Mouse (Mus musculus): ENCODE data around the gene Cd300ld2. TPM values are rescaled to one million over a fixed set of nuclear protein-coding genes. Genes with fewer than 3 reads are reported as not detected.

Cd300ld2 gene
- not detected for polyA plus RNA-seq (2014; fragmentation: Illumina TruSeq; extraction: RNeasy Lipid Tissue Mini Kit (QIAGEN cat#74804); ENCODE audit: low read depth, low replicate concordance)

GRCm38 (mm10) chr11:115016093-115016492 is at the start of gene Cd300ld2:
TSS of gene Cd300ld2 (minus strand) at chr11:115016193.

GRCm38 (mm10) chr11:115062077-115062476 is 46.1 kb upstream of the Cd300ld2 start, which contains the start of gene Cd300e:
TSS of gene Cd300e (minus strand) at chr11:115062177.

DNA sequence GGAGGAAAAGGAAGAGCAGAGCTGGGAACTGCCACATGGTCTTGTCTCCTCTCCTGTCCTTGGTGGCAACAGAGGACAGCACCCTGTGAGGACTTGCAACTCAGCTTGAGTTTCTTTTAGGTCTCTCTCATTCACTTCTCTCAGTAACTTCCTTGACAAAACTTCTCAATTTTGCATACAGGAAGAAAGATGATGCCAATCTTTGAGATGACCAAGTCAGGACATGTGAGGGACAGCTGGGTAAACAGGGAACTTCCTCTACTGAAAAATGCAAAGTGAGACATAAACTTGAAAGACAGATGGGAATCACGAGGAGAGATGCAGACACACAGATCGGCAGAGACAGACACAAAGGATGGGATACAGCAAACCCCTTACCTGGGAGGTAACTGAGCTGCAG is 32.3 kb upstream of the Cd300ld2 start, which contains the start of gene Cd300ld3:
TSS of gene Cd300ld3 (minus strand) at position 151 of the 400 bp plus-strand sequence.

DNA sequence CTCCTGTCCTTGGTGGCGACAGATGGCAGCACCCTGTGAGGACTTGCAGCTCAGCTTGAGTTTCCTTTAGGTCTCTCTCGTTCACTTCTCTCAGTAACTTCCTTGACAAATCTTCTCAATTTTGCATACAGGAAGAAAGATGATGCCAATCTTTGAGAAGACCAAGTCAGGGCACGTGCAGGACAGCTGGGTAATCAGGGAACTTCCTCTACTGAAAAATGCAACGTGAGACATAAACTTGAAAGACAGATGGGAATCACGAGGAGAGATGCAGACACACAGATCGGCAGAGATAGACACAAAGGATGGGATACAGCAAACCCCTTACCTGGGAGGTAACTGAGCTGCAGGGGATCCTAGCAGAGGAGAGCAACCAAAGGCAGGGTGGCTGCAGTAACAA is 21.7 kb upstream of the Cd300ld2 start, which contains the start of gene Cd300ld5:
TSS of gene Cd300ld5 (minus strand) at position 101 of the 400 bp plus-strand sequence.

GRCm38 (mm10) chr11:115026912-115027311 is 10.9 kb upstream of the Cd300ld2 start, which contains the start of gene Cd300ld4:
TSS of gene Cd300ld4 (minus strand) at chr11:115027012.

DNA sequence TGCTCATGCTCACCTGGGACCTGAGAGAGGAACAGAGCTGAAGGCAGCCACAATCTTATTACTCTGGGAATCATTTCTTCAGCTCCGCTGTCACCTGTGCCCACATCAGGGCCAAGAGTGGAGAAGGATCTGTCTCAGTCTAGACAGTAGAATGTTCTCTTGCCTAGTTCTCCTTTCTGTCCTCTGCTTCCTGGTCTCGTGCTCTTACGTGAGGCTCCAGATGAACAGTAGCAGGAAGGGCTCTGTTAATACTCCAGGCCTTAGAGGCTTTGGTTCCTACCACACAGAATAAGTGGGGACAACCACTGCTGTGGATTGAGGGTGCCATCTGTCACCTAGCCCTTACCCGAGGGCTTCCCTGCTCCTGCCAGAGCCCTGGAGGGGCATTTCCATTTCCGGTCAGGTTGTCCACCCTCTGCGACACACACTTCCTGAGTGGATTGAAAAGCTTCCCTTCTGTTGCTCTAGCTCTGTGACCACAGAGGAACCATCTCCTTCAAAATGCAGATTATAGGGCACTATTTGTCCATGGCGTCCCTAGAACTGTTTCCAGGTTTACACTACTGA is 14.4 kb downstream of the Cd300ld2 start, which contains the start of gene Cd300c2:
TSS of gene Cd300c2 (minus strand) at position 407 of the 567 bp plus-strand sequence.

DNA sequence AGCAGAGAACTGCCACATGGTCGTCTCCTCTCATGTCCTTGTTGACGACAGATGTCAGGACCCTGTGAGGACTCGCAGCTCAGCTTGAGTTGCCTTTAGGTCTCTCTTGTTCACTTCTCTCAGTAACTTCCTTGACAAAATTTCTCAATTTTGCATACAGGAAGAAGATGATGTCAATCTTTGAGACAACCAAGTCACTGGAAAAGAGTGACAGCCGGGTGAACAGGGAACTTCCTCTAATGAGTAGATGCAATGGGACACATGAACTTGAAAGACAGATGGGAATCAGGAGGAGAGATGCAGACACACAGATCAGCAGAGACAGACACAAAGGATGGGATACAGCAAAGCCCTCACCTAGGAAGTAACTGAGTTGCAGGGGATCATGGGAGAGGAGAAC is 26.2 kb downstream of the Cd300ld2 start, which contains the start of gene Cd300ld:
TSS of gene Cd300ld (minus strand) at position 130 of the 400 bp plus-strand sequence.

DNA sequence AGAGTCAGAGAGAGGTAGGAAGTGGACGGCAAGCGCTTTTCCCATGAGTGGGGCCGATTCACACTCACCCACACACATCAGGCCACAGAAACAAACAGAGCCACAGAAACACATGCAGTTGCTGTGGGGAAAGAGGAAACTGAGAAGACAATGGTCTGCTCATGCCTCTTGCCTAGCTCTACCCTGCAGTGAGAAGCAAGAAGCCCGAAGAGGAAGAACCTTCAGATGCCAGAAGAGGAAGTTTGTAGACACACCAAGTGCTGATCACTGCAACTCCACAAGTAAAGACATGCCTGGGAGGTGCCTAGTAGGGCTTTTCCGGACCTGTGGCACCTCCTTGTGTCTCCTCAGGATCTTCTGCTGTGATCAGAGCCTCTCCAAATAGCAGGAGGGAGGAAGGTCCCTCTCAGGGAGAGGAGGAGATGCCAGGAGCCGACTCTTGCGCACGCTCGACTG is 47.2 kb downstream of the Cd300ld2 start, which contains the start of gene Cd300c:
TSS of gene Cd300c (minus strand) at position 406 of the 456 bp plus-strand sequence.

Other genes with a start within 250 kb of the Cd300ld2 start
- not detected for gene Btbd17, start 220.2 kb downstream of the Cd300ld2 start, polyA plus RNA-seq (2014; fragmentation: Illumina TruSeq; extraction: RNeasy Lipid Tissue Mini Kit (QIAGEN cat#74804); ENCODE audit: low read depth, low replicate concordance)
- not detected for gene Gpr142, start 217.3 kb downstream of the Cd300ld2 start, polyA plus RNA-seq (2014; fragmentation: Illumina TruSeq; extraction: RNeasy Lipid Tissue Mini Kit (QIAGEN cat#74804); ENCODE audit: low read depth, low replicate concordance)
- 10.1 TPM for gene Gprc5c, start 165.0 kb downstream of the Cd300ld2 start, polyA plus RNA-seq (2014; fragmentation: Illumina TruSeq; extraction: RNeasy Lipid Tissue Mini Kit (QIAGEN cat#74804); ENCODE audit: low read depth, low replicate concordance)
- gene Cd300a, start 126.2 kb downstream of the Cd300ld2 start, polyA plus RNA-seq (2014; fragmentation: Illumina TruSeq; extraction: RNeasy Lipid Tissue Mini Kit (QIAGEN cat#74804); ENCODE audit: low read depth, low replicate concordance): 1.8 TPM
- 0.42 TPM for gene Cd300lb, start 81.8 kb downstream of the Cd300ld2 start, polyA plus RNA-seq (2014; fragmentation: Illumina TruSeq; extraction: RNeasy Lipid Tissue Mini Kit (QIAGEN cat#74804); ENCODE audit: low read depth, low replicate concordance)
- not detected for gene Cd300c, start 47.0 kb downstream of the Cd300ld2 start, polyA plus RNA-seq (2014; fragmentation: Illumina TruSeq; extraction: RNeasy Lipid Tissue Mini Kit (QIAGEN cat#74804); ENCODE audit: low read depth, low replicate concordance)
- gene Cd300ld, start 26.3 kb downstream of the Cd300ld2 start, polyA plus RNA-seq (2014; fragmentation: Illumina TruSeq; extraction: RNeasy Lipid Tissue Mini Kit (QIAGEN cat#74804); ENCODE audit: low read depth, low replicate concordance): 5.9 TPM
- 1.9 TPM for gene Cd300c2, start 14.3 kb downstream of the Cd300ld2 start, polyA plus RNA-seq (2014; fragmentation: Illumina TruSeq; extraction: RNeasy Lipid Tissue Mini Kit (QIAGEN cat#74804); ENCODE audit: low read depth, low replicate concordance)
- gene Cd300ld4, start 10.8 kb upstream of the Cd300ld2 start, polyA plus RNA-seq (2014; fragmentation: Illumina TruSeq; extraction: RNeasy Lipid Tissue Mini Kit (QIAGEN cat#74804); ENCODE audit: low read depth, low replicate concordance): not detected
- gene Cd300ld5, start 21.6 kb upstream of the Cd300ld2 start, polyA plus RNA-seq (2014; fragmentation: Illumina TruSeq; extraction: RNeasy Lipid Tissue Mini Kit (QIAGEN cat#74804); ENCODE audit: low read depth, low replicate concordance): 0.61 TPM
- 0.61 TPM for gene Cd300ld3, start 32.2 kb upstream of the Cd300ld2 start, polyA plus RNA-seq (2014; fragmentation: Illumina TruSeq; extraction: RNeasy Lipid Tissue Mini Kit (QIAGEN cat#74804); ENCODE audit: low read depth, low replicate concordance)
- 1.9 TPM for gene Cd300e, start 46.0 kb upstream of the Cd300ld2 start, polyA plus RNA-seq (2014; fragmentation: Illumina TruSeq; extraction: RNeasy Lipid Tissue Mini Kit (QIAGEN cat#74804); ENCODE audit: low read depth, low replicate concordance)
- 0.16 TPM for gene Rab37, start 75.2 kb upstream of the Cd300ld2 start, polyA plus RNA-seq (2014; fragmentation: Illumina TruSeq; extraction: RNeasy Lipid Tissue Mini Kit (QIAGEN cat#74804); ENCODE audit: low read depth, low replicate concordance)
- gene Cd300lf, start 117.8 kb upstream of the Cd300ld2 start, polyA plus RNA-seq (2014; fragmentation: Illumina TruSeq; extraction: RNeasy Lipid Tissue Mini Kit (QIAGEN cat#74804); ENCODE audit: low read depth, low replicate concordance): 0.69 TPM
- gene Slc9a3r1, start 147.1 kb upstream of the Cd300ld2 start, polyA plus RNA-seq (2014; fragmentation: Illumina TruSeq; extraction: RNeasy Lipid Tissue Mini Kit (QIAGEN cat#74804); ENCODE audit: low read depth, low replicate concordance): 34.2 TPM
- gene Tmem104, start 171.3 kb upstream of the Cd300ld2 start, polyA plus RNA-seq (2014; fragmentation: Illumina TruSeq; extraction: RNeasy Lipid Tissue Mini Kit (QIAGEN cat#74804); ENCODE audit: low read depth, low replicate concordance): 0.37 TPM
- 5.9 TPM for gene Nat9, start 171.7 kb upstream of the Cd300ld2 start, polyA plus RNA-seq (2014; fragmentation: Illumina TruSeq; extraction: RNeasy Lipid Tissue Mini Kit (QIAGEN cat#74804); ENCODE audit: low read depth, low replicate concordance)

Data from liver, adult 10 weeks (tissue).